Mouse (Mus musculus) neural tube, embryonic 14.5 days (tissue): ENCODE measurements around the gene Usp24. TPM values are rescaled to one million over a fixed set of nuclear protein-coding genes. Genes with fewer than 3 reads are reported as not detected.

Source experiments
- ATAC-seq: fragments of 200-750 bp; cut with Nextera tagmentation; 2 replicates; pipeline ENCODE4 v1.8.0; 2017; ENCODE audit warnings: low read depth, mild to moderate bottlenecking, moderate TSS enrichment, moderate library complexity
- H3K27ac ChIP-seq: fragments of 300-500 bp; sonication (generic); 2 replicates; pipeline ENCODE4 v1.5.1; 2014; ENCODE audit warnings: low read depth, mild to moderate bottlenecking, control low read depth, low read length, moderate library complexity, mixed read lengths
- H3K27me3 ChIP-seq: fragments of 300-500 bp; sonication (generic); 2 replicates; pipeline ENCODE4 v1.6.1; 2014; ENCODE audit warnings: low read length; ENCODE audit not compliant: control insufficient read depth, insufficient read depth
- H3K36me3 ChIP-seq: fragments of 300-500 bp; sonication (generic); 2 replicates; pipeline ENCODE4 v1.6.1; 2014; ENCODE audit warnings: low read length, mixed read lengths; ENCODE audit not compliant: control insufficient read depth, insufficient read depth
- H3K4me1 ChIP-seq: fragments of 300-500 bp; sonication (generic); 2 replicates; pipeline ENCODE4 v1.6.1; 2014; ENCODE audit warnings: low read length; ENCODE audit not compliant: control insufficient read depth, insufficient read depth
- H3K4me2 ChIP-seq: fragments of 300-500 bp; sonication (generic); 2 replicates; pipeline ENCODE4 v1.6.1; 2014; ENCODE audit warnings: mild to moderate bottlenecking, low read depth, low read length, control low read depth
- H3K4me3 ChIP-seq: fragments of 300-500 bp; sonication (generic); 2 replicates; pipeline ENCODE4 v1.5.1; 2014; ENCODE audit warnings: low read depth, low read length, control low read depth, mixed read lengths
- H3K9ac ChIP-seq: fragments of 300-500 bp; sonication (generic); replicated peaks from 2 replicates; pipeline ENCODE4 v1.6.1; 2014; ENCODE audit warnings: low read depth, mild to moderate bottlenecking, control low read depth, low read length, mixed read lengths
- H3K9me3 ChIP-seq: fragments of 300-500 bp; sonication (generic); 2 replicates; pipeline ENCODE4 v1.6.1; 2016; ENCODE audit warnings: low read length; ENCODE audit not compliant: control insufficient read depth
- WGBS: fragments of 180-500 bp; shearing (Covaris S2); extraction: QIAGEN DNeasy Blood & Tissue Kit; methylation state at CpG from one replicate; pipeline ENCODE4 v1.1.7; 2014; 5-methylcytosine and 5-hydroxymethylcytosine counted together
- polyA plus RNA-seq: library from polyadenylated mRNA; unstranded; fragments of >200 nt; fragmentation: Nextera tagmentation; extraction: Ambion mirVana; gene quantifications from 2 replicates; pipeline ENCODE4 v1.2.1, GENCODE M21; 2014

Usp24 gene
- polyA plus RNA-seq, 1 experiment from 2014 or later, result 14.4 TPM

DNA sequence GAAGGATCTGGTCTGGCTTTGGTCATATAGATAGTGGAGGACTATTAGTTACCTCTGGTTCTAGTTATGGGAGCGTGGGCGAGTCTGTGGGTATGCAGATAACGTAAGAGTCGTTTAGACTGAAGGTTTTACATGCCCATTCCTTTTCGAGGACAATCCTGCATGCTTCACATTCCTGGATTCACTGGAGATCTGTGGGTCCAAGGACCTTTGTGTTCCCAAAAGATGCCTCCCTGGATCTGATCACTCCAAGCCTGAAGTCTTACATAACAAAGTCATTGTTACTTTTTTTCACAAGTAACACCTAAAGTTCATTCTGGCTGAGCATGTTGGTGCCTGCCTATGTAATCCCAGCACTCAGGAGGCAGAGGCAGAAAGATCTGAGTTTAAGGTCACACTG, 65.1 kb downstream of the Usp24 start:
- Histone ChIP-seq H3K9me3 (no peaks in the 10 kb centered on the region), H3K4me2 (no peak overlapping the region), H3K27me3 (no peaks in the 10 kb centered on the region), H3K36me3 (peaks cover 21% of the 10 kb centered on the region), H3K4me3 (no peak overlapping the region), H3K27ac (no peak overlapping the region), H3K9ac (no peak overlapping the region), H3K4me1 (no peaks in the 10 kb centered on the region)
- 88% methylated on average over 5 of the region's 5 CpGs for WGBS
- no peak for ATAC-seq

- H3K9me3 ChIP-seq, result no peaks in the 10 kb centered on the region
- no peak overlapping the region for H3K4me2 ChIP-seq
- H3K4me1 ChIP-seq, result no peaks in the 10 kb centered on the region
- no peak overlapping the region for H3K9ac ChIP-seq
- no peak overlapping the region for H3K27ac ChIP-seq
- H3K36me3 ChIP-seq, result peaks cover 60% of the 10 kb centered on the region
- H3K27me3 ChIP-seq, result no peaks in the 10 kb centered on the region
- H3K4me3 ChIP-seq, result no peak overlapping the region
- ATAC-seq, result no peak
- 73% methylated on average over 3 of the region's 3 CpGs for WGBS
Observed at GRCm38 (mm10) chr4:106389908-106390307, 73.9 kb downstream of the Usp24 start.

DNA sequence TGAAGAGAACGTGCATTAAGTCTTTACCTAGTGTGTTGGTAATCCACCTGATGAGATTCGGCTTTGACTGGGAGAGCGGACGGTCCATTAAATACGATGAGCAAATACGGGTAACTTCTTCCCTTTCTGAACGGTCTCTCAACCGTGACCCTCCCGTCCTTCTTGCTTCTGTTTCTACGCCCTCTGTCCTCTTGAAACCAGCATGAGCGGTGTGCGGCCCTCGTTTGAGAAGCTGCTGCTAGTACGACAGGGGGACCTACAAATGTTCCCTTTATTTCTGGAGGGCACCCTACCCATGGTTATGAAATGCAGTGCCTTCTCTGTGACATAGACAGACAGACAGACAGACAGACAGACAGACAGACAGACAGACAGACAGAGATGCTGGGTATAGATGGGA, 93.6 kb downstream of the Usp24 start:
- Histone ChIP-seq H3K9me3 (no peaks in the 10 kb centered on the region), H3K27ac (no peak overlapping the region), H3K9ac (no peak overlapping the region), H3K36me3 (peaks cover 64% of the 10 kb centered on the region), H3K4me2 (no peak overlapping the region), H3K4me1 (no peaks in the 10 kb centered on the region), H3K4me3 (no peak overlapping the region), H3K27me3 (no peaks in the 10 kb centered on the region)
- 95% methylated on average over 14 of the region's 14 CpGs for WGBS
- ATAC-seq, result no peak

DNA sequence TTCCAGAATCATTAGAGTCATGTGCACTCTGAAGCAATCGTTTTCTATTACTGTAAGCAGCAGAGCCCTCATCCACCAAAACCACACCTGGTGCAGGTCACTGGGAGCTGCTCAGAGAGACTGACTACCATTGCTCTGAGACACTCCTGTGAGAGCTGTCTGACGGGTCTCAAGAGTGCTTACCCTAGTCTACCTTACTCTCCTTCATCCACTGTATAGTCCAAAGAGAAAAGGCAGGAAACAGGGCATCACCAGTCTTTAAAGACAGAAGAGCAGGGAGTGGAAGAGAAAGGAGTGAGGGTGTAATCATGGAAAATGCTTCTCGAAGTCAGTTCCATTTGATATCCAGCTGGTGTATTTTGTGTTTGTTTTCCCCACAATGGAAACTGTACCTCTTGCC, 103.2 kb downstream of the Usp24 start:
- ATAC-seq, result no peak
- no peaks in the 10 kb centered on the region for H3K4me1 ChIP-seq
- H3K4me2 ChIP-seq, result no peak overlapping the region
- H3K27ac ChIP-seq, result no peak overlapping the region
- H3K36me3 ChIP-seq, result peaks cover 46% of the 10 kb centered on the region
- no peak overlapping the region for H3K4me3 ChIP-seq
- 77% methylated on average over 3 of the region's 3 CpGs for WGBS
- H3K9me3 ChIP-seq, result no peaks in the 10 kb centered on the region
- H3K9ac ChIP-seq, result no peak overlapping the region
- H3K27me3 ChIP-seq, result no peaks in the 10 kb centered on the region

DNA sequence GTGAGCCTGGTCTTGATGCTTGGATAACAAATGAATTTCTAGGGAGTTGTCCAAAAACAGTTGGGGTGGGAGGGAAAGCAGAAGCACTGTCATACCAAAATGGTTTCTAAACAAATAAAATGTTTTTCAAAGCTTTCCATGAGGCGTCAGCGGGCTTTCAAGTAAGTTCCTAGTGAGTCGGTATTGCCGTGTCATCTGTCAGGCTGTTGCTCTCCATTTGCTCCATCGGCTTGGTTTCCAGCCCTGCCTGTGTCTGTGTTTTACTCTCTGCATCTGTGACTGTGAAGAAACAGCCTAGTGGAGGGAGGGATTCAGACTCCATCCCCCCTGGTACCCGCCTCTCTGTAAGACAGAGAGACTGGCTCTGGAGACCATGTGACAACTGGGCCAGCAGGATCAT, 103.8 kb downstream of the Usp24 start:
- H3K4me2 ChIP-seq, result no peak overlapping the region
- H3K4me1 ChIP-seq, result no peaks in the 10 kb centered on the region
- no peak overlapping the region for H3K9ac ChIP-seq
- no peaks in the 10 kb centered on the region for H3K27me3 ChIP-seq
- no peak for ATAC-seq
- WGBS, result 87% methylated on average over 6 of the region's 6 CpGs
- H3K4me3 ChIP-seq, result no peak overlapping the region
- no peak overlapping the region for H3K27ac ChIP-seq
- no peaks in the 10 kb centered on the region for H3K9me3 ChIP-seq
- peaks cover 48% of the 10 kb centered on the region for H3K36me3 ChIP-seq

DNA sequence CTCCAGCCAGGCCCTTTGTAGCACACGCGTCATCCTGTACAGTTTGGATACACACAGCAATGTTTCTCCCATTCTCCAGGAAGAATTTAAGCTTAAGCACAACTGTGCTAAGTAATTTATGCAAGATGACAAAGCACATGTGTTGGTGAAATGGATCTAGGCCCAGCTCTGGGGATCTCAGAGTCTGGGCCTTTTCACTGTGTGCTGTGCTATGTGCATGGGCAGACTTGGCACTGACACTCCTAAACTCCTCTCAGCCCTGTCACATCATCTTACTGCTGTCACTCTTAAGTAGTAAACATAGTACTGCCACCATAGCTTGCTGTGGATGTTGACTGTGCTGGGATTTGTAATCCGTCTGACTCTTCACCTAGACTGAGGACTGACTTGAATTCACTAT, 106.6 kb downstream of the Usp24 start:
- ATAC-seq, result no peak
- peaks cover 49% of the 10 kb centered on the region for H3K36me3 ChIP-seq

GRCm38 (mm10) chr4:106424560-106424959, 108.5 kb downstream of the Usp24 start:
- Histone ChIP-seq H3K4me3 (no peak overlapping the region), H3K36me3 (peaks cover 41% of the 10 kb centered on the region), H3K27me3 (no peaks in the 10 kb centered on the region), H3K9me3 (no peaks in the 10 kb centered on the region), H3K9ac (no peak overlapping the region), H3K27ac (no peak overlapping the region), H3K4me2 (no peak overlapping the region), H3K4me1 (no peaks in the 10 kb centered on the region)
- WGBS, result 97% methylated on average over 1 of the region's 1 CpGs
- ATAC-seq, result no peak

More for the DNA sequence above, 106.6 kb downstream of the Usp24 start:
- WGBS, result 98% methylated on average over 3 of the region's 3 CpGs
- Histone ChIP-seq H3K9me3 (no peaks in the 10 kb centered on the region), H3K9ac (no peak overlapping the region), H3K4me3 (no peak overlapping the region), H3K27ac (no peak overlapping the region), H3K27me3 (no peaks in the 10 kb centered on the region), H3K4me1 (no peaks in the 10 kb centered on the region), H3K4me2 (no peak overlapping the region)

DNA sequence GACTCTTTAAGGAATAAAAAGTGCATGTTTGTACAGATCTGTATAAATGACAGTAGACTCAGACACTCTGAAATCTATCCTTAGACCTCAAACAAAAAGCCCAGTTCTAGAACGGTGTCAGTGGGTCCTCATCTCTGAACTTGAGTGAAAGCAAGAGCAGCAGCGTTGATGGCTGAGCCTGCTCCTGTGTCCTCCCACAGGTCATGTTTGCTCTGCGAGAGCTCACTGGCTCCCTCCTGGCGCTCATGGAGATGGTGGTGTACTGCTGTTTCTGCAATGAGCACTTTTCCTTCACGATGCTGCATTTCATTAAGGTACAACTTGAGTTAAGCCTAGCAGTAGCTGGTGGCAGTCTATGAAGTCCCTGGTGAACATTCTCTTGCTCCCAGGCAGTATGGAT, 110.3 kb downstream of the Usp24 start:
- Histone ChIP-seq H3K4me3 (no peak overlapping the region), H3K36me3 (peaks cover 45% of the 10 kb centered on the region), H3K9ac (no peak overlapping the region), H3K27ac (no peak overlapping the region), H3K27me3 (no peaks in the 10 kb centered on the region), H3K9me3 (no peaks in the 10 kb centered on the region), H3K4me2 (no peak overlapping the region), H3K4me1 (no peaks in the 10 kb centered on the region)
- ATAC-seq, result no peak
- WGBS, result 67% methylated on average over 5 of the region's 5 CpGs

GRCm38 (mm10) chr4:106428616-106429015, 112.6 kb downstream of the Usp24 start:
- Histone ChIP-seq H3K27ac (no peak overlapping the region), H3K36me3 (peaks cover 49% of the 10 kb centered on the region), H3K4me1 (no peaks in the 10 kb centered on the region), H3K4me3 (no peak overlapping the region), H3K27me3 (no peaks in the 10 kb centered on the region), H3K4me2 (no peak overlapping the region), H3K9me3 (no peaks in the 10 kb centered on the region), H3K9ac (no peak overlapping the region)
- ATAC-seq, result no peak
- 94% methylated on average over 6 of the region's 6 CpGs for WGBS

DNA sequence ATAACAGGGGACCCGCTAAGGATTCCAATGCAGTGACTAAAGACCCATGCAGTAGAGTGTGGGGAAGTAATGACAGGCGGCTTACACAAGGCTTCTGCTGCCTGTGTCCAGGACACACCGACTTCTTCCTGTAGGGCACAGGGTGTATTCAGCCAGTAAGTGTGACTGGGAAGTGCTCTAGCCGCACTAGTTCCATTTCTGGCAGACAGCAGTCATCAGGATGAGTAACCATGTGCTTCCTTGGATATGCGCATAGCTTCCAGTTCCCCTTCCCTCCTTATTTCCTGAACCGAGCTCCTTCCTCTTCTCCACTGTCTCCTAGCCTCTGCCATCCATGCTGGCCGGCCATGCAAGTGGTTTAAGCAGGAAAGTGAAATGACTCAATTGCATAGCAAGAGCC, 113.1 kb downstream of the Usp24 start:
- no peak for ATAC-seq
- 91% methylated on average over 7 of the region's 7 CpGs for WGBS
- Histone ChIP-seq H3K27ac (no peak overlapping the region), H3K9me3 (no peaks in the 10 kb centered on the region), H3K4me3 (no peak overlapping the region), H3K36me3 (peaks cover 47% of the 10 kb centered on the region), H3K27me3 (no peaks in the 10 kb centered on the region), H3K4me2 (no peak overlapping the region), H3K9ac (no peak overlapping the region), H3K4me1 (no peaks in the 10 kb centered on the region)
